Mouse (Mus musculus) heart, embryonic 14.5 days (tissue): Measurements from ENCODE around the gene Cfap126. TPM values are rescaled to one million over a fixed set of nuclear protein-coding genes. Genes with fewer than 3 reads are reported as not detected.
"Not testable (repeated sequence)": the region's sequence is repeated elsewhere in the genome, so short reads cannot be mapped to it uniquely, and the experiment has no call there.

ENCODE experiments used
- ATAC-seq: fragments of 200-750 bp; cut with Nextera tagmentation; 2 replicates; pipeline ENCODE4 v1.8.0; 2017; ENCODE audit warnings: low read depth, moderate TSS enrichment; ENCODE audit not compliant: insufficient number of reproducible peaks, insufficient read depth, low FRiP score
- H3K27ac ChIP-seq, 2 experiments: fragments of 200-500 bp in 1 of 2; fragments of 300-500 bp in 1 of 2; sonication (generic) in 1 of 2; replicated peaks in 1 of 2; 2 replicates each; pipeline ENCODE4 v1.5.1; 2012 to 2014; ENCODE audit warnings: low read depth in 2 of 2, low read length in 2 of 2, control low read depth in 1 of 2, mild to moderate bottlenecking in 1 of 2, mixed read lengths in 1 of 2; ENCODE audit not compliant: control insufficient read depth in 1 of 2, insufficient read depth in 1 of 2
- H3K27me3 ChIP-seq: fragments of 300-500 bp; sonication (generic); 2 replicates; pipeline ENCODE4 v1.6.1; 2014; ENCODE audit warnings: mild to moderate bottlenecking, low read length, control low read depth; ENCODE audit not compliant: control insufficient read depth, insufficient read depth
- H3K36me3 ChIP-seq: fragments of 300-500 bp; sonication (generic); 2 replicates; pipeline ENCODE4 v1.6.1; 2014; ENCODE audit warnings: mild to moderate bottlenecking, control low read depth, low read length, mixed read lengths; ENCODE audit not compliant: control insufficient read depth, insufficient read depth
- H3K4me1 ChIP-seq, 2 experiments: fragments of 200-500 bp in 1 of 2; fragments of 300-500 bp in 1 of 2; sonication (generic) in 1 of 2; 2 replicates each; pipeline ENCODE4 v1.6.1; 2012 to 2014; ENCODE audit warnings: low read length in 2 of 2, control low read depth in 1 of 2, mixed read lengths in 1 of 2; ENCODE audit not compliant: control insufficient read depth in 2 of 2, insufficient read depth in 2 of 2
- H3K4me2 ChIP-seq: fragments of 300-500 bp; sonication (generic); 2 replicates; pipeline ENCODE4 v1.6.1; 2014; ENCODE audit warnings: mild to moderate bottlenecking, low read length
- H3K4me3 ChIP-seq, 2 experiments: fragments of 200-500 bp in 1 of 2; fragments of 300-500 bp in 1 of 2; sonication (generic) in 1 of 2; 2 replicates each; pipeline ENCODE4 v1.5.1; 2012 to 2014; ENCODE audit warnings: low read length in 2 of 2, mild to moderate bottlenecking in 2 of 2, control low read depth in 1 of 2, low read depth in 1 of 2, moderate library complexity in 1 of 2; ENCODE audit not compliant: control insufficient read depth in 1 of 2, insufficient read depth in 1 of 2
- H3K9ac ChIP-seq: fragments of 300-500 bp; sonication (generic); 2 replicates; pipeline ENCODE4 v1.6.1; 2014; ENCODE audit warnings: mild to moderate bottlenecking, low read length
- H3K9me3 ChIP-seq: fragments of 300-500 bp; sonication (generic); 2 replicates; pipeline ENCODE4 v1.6.1; 2016; ENCODE audit warnings: low read length, control low read depth; ENCODE audit not compliant: control insufficient read depth
- WGBS: fragments of 180-500 bp; shearing (Covaris S2); extraction: QIAGEN DNeasy Blood & Tissue Kit; methylation state at CpG from one replicate; pipeline ENCODE4 v1.1.7; 2014; 5-methylcytosine and 5-hydroxymethylcytosine counted together
- polyA plus RNA-seq: library from polyadenylated mRNA; unstranded; fragments of >200 nt; fragmentation: Nextera tagmentation; extraction: Ambion mirVana; gene quantifications from 2 replicates; pipeline ENCODE4 v1.2.1, GENCODE M21; 2014

Gene Cfap126
- polyA plus RNA-seq, 1 experiment from 2014 or later, result 3.0 TPM

GRCm38 (mm10) chr1:171129251-171129650 is 15.5 kb downstream of the Cfap126 start:
- no peaks in the 10 kb centered on the region for H3K9me3 ChIP-seq
- no peaks in the 10 kb centered on the region for H3K27me3 ChIP-seq
- no peak overlapping the region for H3K4me2 ChIP-seq
- no peak overlapping the region for H3K4me3 ChIP-seq
- 65% methylated on average over 7 of the region's 7 CpGs for WGBS
- no peak overlapping the region for H3K27ac ChIP-seq
- peaks cover 72% of the 10 kb centered on the region for H3K36me3 ChIP-seq
- ATAC-seq, result no peak
- no peak overlapping the region for H3K9ac ChIP-seq
- no peaks in the 10 kb centered on the region for H3K4me1 ChIP-seq

DNA sequence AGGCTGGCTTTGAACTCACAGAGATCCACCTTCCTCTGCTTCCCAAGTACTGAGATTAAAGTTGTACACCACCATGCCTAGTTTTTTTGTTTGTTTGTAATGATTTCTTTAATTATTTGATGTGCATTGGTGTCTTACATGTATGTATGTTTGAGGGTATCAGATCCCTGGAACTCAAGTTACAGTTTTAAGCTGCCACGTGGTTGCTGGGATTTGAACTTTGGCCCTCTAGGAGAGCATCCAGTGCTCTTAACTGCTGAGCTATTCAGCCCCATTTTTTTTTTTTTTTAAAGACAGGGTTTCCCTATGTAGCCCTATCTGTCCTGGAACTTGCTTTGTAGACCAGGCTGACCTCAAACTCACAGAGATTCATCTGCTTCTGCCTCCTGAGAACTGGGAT is 17.3 kb downstream of the Cfap126 start:
- Histone ChIP-seq H3K4me3 (no peak overlapping the region), H3K4me2 (no peak overlapping the region), H3K27me3 (no peaks in the 10 kb centered on the region), H3K4me1 (no peaks in the 10 kb centered on the region), H3K9me3 (no peaks in the 10 kb centered on the region), H3K9ac (no peak overlapping the region), H3K27ac (no peak overlapping the region), H3K36me3 (peaks cover 90% of the 10 kb centered on the region)
- no peak for ATAC-seq
- 87% methylated on average over 1 of the region's 1 CpGs for WGBS

- H3K36me3 ChIP-seq, result peaks cover 96% of the 10 kb centered on the region
- H3K4me2 ChIP-seq, result no peak overlapping the region
- no peak overlapping the region for H3K27ac ChIP-seq
- no peaks in the 10 kb centered on the region for H3K4me1 ChIP-seq
- WGBS, result 98% methylated on average over 2 of the region's 2 CpGs
- no peaks in the 10 kb centered on the region for H3K27me3 ChIP-seq
- no peak for ATAC-seq
- H3K4me3 ChIP-seq, result no peak overlapping the region
- H3K9ac ChIP-seq, result no peak overlapping the region
- no peaks in the 10 kb centered on the region for H3K9me3 ChIP-seq
Observed at GRCm38 (mm10) chr1:171135600-171135999, 21.9 kb downstream of the Cfap126 start.

DNA sequence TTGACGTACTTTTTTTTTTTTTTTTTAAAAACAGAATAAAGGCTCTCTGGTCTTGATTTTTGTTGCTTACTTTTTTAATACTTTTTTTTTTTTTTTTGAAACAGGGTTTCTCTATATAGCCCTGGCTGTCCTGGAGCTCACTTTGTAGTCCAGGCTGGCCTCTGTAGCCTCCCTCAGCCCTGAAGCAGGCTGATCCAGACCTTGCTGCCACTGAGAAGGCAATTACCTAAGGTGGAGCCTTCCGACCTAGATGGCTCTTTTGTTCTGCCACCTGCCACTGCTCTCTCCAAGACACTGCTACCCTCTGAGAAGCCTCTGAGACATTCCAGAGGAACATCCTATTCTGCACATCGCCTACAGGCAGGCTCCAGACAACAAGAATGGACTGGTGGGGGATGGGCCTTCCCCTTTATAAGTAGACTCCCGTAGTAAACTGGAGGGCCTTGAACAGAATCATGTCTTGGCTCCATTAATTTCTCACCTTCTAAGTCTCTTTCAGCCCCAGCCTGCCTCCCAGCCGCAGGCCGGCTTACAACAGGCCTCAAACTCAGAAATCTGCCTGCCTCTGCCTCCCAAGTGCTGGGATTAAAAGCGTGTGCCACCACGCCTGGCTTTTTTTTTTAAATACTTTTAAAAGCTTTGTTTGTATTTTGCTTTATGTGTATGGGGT is 23.9 kb downstream of the Cfap126 start:
- not testable (repeated sequence) for ATAC-seq, H3K27ac ChIP-seq, H3K27me3 ChIP-seq, H3K9me3 ChIP-seq, H3K9ac ChIP-seq, H3K4me3 ChIP-seq, H3K4me2 ChIP-seq, H3K4me1 ChIP-seq
- peaks cover 98% of the 10 kb centered on the region for H3K36me3 ChIP-seq
- whole genome bisulfite sequencing, result 92% methylated on average over 8 of the region's 8 CpGs

- H3K4me1 ChIP-seq, ATAC-seq, H3K4me3 ChIP-seq, H3K4me2 ChIP-seq, H3K9me3 ChIP-seq, H3K27ac ChIP-seq, H3K9ac ChIP-seq, H3K27me3 ChIP-seq: not testable (repeated sequence)
- H3K36me3 ChIP-seq, result peaks cover 79% of the 10 kb centered on the region
- WGBS, result 88% methylated on average over 9 of the region's 11 CpGs
Observed at GRCm38 (mm10) chr1:171142981-171143380, 29.3 kb downstream of the Cfap126 start.

DNA sequence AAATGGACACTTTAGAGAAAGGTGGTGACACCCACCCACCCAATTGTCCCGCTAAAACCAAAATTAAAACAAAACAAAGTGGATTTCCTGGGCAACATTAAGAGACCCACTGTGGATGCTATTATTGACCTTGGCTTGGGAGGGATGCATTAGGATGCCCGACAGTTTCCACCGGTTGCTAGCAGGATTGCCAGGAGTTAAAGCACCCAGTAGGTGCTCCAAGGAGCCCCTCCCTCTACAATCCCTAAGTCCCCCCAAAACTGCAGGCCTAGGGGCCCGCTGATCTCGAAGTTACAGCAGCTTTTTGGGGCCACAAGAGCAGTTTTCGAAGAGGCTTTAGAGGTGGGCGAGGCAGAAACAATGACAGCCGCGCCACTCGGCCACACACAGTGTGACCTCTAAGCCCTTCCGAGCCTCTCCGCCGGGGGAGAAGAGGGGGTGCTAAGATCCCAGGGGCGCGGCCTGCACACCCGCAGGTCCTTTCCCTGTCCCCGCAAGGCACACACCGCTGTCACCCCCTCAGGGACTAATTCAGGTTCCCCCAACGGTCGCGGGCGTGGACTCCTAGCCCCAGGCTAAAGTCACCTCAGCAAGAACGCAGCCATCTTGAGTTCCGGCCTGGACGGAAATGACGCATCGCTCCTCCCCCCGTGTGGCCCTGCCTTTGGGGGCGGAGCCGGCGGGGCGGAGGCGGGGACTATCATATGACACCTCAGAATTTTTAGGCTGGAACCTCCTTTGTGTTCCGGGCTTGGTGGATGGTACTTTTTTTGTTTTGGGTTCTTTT is 36.4 kb downstream of the Cfap126 start, which contains the start of the genes Sdhc and Mpz:
Gene Sdhc, minus strand, starts transcription at position 630 of the 787 bp plus-strand sequence.
Gene Mpz, plus strand, starts transcription at position 738 of the 787 bp plus-strand sequence.
- Histone ChIP-seq H3K9ac (peak within 1 kb of the TSS; percentile 95), H3K36me3 (peaks cover 9% of the 10 kb centered on the region), H3K4me1 (peaks cover 5 to 15% of the 10 kb centered on the region in 2 experiments), H3K9me3 (no peaks in the 10 kb centered on the region), H3K27ac (peak within 1 kb of the TSS; percentile 87 to 93), H3K4me3 (peak within 1 kb of the TSS; percentile 95 to 97), H3K27me3 (no peaks in the 10 kb centered on the region), H3K4me2 (peak within 1 kb of the TSS; percentile 87)
- ATAC-seq, result peak; percentile 95
- WGBS, result under 1% methylated on average over 34 of the region's 34 CpGs

- peaks cover 5 to 15% of the 10 kb centered on the region in 2 experiments for H3K4me1 ChIP-seq
- peak overlapping the region; percentile 42 to 87 for H3K27ac ChIP-seq
- peak overlapping the region; percentile 95 for H3K9ac ChIP-seq
- ATAC-seq, result peak; percentile 5; the same call in 1 of the 2 replicates
- peak overlapping the region; percentile 87 for H3K4me2 ChIP-seq
- 6% methylated on average over 18 of the region's 18 CpGs for WGBS
- H3K36me3 ChIP-seq, result peaks cover 2% of the 10 kb centered on the region
- H3K27me3 ChIP-seq, result peaks cover 2% of the 10 kb centered on the region; the same call in 1 of the 2 replicates
- H3K4me3 ChIP-seq, result peak overlapping the region; percentile 95 to 97
- no peaks in the 10 kb centered on the region for H3K9me3 ChIP-seq
Observed at GRCm38 (mm10) chr1:171150838-171151391, 37.2 kb downstream of the Cfap126 start.
